Mouse (Mus musculus) v-Abl transformed pro-B cells (cell line): ENCODE results near the gene Akap12.

Source experiments
- in situ Hi-C, 2 experiments: fragments of 400-800 bp; cut with MboI; formaldehyde crosslinking; loops; one replicate each; pipeline ENCODE4 v1.15.1; 2025; ENCODE audit not compliant: unreplicated experiment in 2 of 2

Gene Akap12

DNA sequence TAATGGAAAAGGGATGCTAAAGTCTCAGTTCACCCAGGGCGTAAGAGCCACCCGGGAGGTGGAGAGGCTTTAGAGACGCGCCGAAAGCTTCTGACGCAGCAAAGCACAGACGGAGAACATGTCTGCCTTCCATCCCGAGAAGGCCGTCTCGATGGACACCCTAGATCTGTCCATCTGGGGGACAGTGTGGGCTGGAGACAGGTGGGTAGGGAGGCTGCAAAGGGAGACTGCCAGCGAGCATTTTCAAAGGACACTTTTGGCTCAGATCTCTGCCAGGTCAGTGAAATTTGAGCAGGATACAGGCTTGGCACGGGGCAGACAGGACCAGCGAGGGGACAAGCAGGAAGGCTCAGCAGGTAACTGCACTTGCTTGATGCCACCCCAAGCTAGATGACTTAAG is 9.9 kb downstream of the Akap12 start:
- in situ Hi-C loops = no loop called here

DNA sequence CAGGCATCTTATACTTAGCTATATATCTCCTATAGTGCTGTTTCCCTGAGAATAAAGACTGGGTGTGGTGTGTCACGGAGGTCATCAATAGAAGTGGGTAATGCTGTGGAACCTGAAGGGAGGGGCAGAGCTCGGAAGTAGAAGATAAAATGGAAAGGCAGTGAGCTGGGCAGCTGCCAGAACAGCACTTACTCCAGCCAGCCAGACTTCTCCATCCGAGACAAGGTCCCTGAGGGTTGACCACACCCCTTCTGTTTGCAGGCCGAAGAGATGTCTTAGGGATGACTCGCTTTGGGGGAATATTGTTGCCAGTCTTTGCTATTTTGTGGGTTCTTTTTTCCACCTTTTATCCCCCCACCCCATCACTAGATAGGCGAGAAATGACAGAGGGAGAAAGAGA is 11.9 kb downstream of the Akap12 start:
- in situ Hi-C loops = no loop called here

DNA sequence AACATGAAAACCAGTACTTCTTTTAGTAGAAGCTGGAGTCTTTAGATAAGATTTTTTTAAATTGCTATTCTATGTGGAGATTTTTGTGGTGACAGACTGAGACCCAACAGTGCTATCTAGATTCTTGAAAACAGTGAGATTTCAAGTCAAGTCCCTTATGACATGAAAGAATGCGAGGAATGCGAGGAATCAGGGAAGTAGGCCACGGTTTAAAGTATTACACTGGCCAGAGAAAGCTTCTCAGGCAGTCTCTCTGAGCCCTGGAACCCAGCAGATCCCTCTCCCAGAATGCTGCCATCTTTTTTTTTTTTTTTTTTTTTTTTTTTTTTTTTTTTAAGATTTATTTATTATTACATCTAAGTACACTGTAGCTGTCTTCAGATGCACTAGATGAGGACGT is 16.2 kb downstream of the Akap12 start:
- in situ Hi-C loops = no loop called here

DNA sequence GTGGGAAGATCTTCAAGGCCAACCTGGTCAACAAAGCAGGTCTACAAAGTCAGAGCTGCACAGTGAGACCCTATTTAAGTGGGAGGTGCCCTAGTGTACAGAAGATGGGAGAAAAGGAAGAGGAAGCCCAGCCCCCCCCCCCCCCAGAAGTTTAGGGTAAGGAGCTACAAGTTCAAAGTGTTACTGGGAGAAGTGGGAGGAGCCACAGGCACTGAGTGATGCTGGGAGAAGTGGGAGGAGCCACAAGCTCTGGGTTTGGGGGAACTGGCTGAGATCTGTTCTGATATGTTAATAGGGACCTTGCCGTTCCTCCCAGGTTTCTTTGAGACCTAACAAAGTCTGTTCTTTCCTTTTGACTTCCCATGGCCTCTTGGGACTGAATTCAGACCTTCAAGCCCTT is 18.6 kb downstream of the Akap12 start:
- in situ Hi-C loops = no loop called here

DNA sequence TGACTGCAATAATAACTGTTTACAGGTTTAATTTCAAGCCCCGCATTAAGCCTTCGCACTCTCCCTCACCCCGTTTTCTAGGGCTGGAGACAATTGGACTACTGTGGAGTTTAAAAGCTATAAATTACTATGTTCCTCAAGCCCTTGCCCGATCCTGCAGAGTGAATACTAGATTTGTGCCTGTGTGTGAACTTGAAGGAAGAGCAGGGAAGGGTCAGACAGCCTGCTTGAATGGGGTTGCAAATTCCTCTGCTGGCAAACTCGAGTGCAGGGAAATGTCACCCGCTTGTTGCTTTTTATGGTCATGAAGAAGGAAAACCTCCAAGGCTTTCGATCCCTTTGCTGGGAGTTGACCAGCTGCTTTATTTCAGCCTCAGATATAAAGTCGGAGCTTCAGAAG is 19.6 kb downstream of the Akap12 start:
- in situ Hi-C loops = no loop called here

DNA sequence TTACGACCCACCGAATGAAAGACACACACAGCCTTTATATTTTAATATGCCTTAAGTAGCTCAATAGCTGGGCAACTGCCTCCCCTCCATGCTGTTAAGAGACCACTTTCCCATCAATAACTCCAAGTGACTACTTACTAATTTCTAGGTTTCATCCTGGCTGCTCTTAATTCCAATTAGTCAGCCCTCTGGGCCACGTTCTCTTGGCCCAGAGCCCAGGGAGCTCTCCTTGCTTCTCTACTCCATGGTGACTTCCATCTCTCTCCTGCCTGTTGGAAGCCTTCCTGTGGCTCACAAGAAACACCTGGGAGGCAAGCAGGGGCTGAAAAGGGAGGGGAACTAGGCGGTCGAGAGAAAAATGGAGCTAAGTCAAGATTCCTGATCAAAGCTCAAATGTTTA is 23.0 kb downstream of the Akap12 start:
- in situ Hi-C loops = no loop called here

DNA sequence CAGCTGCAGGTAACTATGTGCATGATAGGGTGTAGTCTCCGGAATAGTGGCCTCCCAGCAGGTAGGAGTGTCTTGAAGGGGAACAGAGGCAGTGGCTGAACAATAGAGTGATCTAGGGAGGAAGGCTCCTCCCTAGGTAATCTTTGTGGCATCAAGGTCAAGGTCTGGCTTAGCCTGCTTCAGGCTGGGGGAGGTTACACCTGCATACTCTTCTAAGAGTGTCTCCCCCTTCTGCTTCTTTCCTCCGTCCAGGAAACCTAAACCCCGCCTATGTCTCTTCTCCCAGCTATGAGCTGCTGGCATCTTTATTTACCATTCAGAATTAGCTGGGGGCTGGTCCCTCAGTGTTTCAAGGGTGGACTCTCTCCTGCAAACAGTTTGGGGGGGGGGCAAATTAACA is 23.5 kb downstream of the Akap12 start:
- in situ Hi-C loops = no loop called here

DNA sequence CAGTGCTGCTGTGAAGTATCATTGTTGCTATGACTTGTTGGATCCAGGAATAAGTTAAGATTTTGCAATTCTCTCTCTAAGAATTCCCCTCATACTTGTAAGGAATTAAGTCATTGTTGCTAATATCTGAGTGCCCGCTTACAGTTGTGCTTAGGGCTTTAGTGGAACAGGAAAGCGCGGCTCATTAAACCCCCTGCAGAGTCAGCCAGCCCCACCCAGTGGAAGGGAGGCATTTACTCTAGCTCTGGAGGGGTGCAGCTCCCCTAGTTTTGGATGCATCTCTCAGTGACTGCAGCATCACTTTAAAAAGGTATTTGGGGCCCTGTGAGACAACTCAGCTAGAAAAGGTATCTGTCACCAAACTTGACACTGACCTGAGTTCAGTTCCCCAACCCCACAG is 24.0 kb downstream of the Akap12 start:
- in situ Hi-C loops = no loop called here

DNA sequence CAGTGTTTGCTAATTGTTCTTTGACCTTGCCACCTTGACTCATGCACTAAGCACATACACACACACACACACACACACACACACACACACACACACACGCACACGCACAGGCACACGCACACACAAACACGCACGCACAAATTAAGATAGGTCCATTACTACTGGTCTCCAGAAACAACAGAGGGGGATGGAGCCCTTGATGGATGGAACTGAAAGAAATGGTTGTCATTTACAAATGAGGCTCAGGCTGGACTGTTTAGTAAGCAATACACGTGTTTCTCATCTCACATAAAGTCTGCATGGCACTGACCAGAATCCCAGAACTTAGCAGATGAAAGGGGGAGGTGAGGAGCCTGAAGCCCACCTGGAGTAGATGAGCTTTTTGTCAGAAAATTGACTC is 24.4 kb downstream of the Akap12 start:
- in situ Hi-C loops = no loop called here

DNA sequence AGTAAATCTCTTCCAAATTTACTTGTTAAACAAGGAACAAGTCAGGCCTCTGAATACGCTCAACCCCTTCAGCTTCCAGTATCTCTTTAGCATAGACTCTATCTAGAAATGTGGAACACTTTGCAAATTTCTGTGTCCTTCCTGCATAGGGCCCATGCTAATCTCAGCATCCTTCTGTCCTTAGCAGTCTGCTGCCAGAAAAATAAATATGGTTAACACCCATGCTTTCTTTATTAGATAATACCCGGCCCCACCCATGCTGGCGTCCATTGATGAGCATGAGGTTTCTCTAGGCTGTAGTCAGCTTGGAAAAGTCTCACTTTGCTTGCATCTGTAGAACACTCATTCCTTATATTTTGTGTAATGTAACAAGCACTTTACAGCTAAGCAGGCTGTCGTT is 27.2 kb downstream of the Akap12 start:
- in situ Hi-C loops = no loop called here

DNA sequence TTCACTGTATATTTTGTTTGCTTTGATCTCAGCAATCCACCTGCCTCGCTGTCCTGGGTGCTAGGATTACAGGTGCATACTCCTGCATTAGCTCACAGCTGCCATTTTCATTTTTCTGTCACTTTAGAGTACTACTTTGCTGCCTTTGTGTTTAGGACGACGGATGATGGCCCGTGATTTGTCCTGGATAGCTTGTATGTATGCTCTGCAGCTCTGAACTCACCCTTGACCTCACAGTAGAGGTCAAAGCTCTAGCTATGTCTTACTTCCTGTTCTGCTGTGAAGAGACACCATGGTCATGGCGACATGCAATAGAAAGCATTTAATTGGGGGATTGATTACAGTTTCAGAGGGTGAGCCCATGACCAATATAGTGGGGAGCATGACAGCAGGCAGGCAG is 37.4 kb downstream of the Akap12 start:
- in situ Hi-C loops = no loop called here

DNA sequence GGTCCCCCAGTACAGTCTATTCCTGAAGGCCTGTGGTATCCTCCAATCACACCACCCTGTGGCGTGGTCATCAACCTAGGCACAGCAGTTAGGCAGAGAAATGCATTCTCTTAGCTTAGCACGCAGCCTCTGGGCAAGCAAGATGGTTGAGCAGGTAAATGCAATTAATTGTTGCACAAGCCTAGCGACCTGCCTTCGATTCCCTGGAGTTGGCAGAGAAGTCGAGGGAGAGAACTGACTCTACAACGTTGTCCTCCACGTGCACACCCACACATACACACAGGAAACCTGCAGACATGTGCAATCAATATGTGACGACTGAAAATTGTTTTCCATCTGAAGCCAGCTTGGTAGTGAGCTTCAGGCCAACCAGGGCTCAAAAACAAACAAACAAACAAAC is 57.7 kb downstream of the Akap12 start:
- in situ Hi-C loops = no loop called here

DNA sequence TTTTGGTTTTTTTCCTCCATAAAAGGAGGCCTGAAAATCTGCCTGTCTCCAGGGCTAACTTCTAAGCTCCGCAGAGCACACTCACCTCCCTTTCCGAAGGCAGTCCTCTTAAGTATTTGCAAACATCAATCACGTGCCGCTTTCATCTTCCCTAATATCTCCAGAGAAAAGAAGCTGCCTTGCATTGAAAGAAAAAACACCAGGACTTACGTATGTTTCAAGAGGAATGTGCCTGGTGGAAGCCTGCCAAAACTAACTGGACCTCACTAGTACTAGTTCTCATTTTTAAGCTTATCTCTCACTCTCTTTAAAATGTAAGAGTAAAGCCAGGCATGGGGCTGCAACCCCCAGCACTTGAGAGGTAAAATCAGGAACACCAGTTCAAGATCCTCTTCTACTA is 59.4 kb downstream of the Akap12 start:
- in situ Hi-C loops = loop anchor here in 1 of 2 experiments (5.0 kb wide), 1 partner anchor 53 kb away; no protein-coding TSS in a partner anchor

DNA sequence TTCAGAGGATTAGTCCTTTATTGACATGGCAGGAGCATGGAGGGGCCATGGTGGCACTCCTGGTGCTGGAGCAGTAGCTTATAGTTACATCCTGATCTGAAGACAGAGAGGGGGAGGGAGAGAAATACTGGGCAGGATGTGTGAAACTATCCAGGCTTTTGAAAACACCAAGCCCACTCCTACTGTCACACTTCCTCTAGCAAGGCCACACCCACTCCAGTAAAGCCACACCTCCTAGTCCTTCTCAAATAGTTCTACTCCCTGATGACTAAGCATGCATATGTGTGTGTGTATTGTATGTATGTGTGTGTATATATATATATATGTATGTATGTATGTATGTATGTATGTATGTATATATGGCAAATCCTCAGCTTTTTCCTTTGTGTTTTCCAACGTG is 61.5 kb downstream of the Akap12 start:
- in situ Hi-C loops = loop anchor here in 1 of 2 experiments (5.0 kb wide), 1 partner anchor 55 kb away; no protein-coding TSS in a partner anchor

DNA sequence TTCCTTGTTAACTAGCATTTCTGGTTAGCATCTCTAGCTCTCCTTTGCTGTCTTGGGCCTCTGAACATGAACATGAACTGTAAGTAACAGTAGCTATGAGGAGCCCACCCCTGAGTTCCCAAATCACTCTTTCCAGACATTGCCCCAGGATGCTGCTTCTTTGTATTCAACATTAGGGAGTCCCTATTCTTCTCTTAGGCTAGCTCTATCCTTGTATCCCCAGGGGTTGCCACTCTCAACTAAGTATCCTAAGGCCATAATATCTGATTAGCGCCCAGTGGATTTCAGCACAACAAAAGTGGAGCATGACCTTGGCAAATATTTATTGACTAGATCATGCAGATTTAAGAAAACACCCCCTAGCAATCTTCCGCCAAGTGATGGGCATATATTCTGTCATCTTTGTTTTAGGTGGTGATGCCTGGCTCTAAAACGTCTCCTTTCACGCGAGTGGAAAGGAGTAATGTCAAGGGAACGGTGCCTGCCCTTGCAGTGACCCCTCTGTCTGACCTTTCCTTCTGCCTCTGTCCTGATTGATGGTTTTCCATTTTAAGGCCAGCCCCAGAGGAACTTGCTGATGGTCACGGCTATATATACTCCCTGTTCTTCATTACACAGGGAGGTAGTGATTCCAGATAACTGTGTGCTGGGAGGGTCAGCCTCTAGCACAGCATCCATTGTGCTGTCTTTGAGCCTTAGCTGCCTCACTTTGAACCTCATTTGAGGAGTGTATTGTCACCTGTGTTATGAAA is 66.2 kb downstream of the Akap12 start:
- in situ Hi-C loops = loop anchor here (5.0 kb wide), 5 partner anchors 65 to 295 kb away; partner anchors contain the start of gene Akap12 (in 1 of the 2)

DNA sequence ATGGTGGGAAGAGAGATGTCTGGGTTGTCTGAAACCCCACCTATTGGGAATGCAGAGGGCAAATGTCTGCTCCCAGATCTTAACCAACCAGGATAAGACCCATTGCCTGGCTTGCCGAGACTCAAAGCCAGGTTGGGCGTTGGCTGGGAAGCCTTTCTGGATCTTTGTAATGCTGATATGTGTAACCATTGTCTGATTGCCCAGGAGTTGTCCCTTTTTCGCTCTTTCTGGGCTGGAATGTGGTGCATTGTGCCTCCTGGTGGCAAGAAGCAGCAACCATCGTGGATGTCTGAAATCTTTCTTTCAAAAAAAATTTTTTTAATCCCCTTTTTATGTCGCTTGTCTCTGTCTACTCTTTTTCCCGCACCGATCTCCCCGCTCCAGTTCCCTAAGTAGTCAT is 67.1 kb downstream of the Akap12 start:
- in situ Hi-C loops = loop anchor here (5.0 kb wide), 5 partner anchors 66 to 296 kb away; partner anchors contain the start of gene Akap12 (in 1 of the 2)

DNA sequence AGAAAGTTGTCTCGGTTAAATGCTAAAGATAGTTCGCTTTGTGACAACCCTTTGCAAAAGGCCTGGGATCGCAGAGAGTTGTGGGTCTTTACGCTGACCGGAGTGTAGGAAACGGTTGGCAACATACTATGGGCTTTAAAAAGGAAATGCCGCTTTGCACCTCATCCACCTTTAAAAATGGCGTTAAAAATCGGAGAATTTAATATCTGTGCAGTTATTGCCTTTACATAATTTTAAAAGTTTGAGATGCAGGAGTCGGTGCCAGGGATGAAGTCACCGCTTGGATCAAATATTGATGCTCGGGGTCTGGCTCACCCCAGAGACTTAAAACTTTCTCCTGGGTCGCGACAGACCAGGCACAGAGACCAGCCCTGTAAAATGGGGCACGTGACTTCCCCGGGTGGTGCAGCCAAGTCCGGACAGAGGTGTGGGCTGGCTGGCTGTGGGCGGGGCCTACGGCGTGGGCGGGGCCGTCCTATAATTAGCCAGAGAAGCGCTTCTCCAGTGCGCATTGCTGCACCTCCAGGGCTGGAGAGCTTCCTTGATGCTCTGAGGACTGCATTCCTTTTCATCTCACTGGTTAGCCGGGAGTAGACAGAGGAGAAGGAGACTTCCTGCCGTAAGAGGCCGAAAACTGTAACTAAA is 68.0 kb downstream of the Akap12 start:
- in situ Hi-C loops = loop anchor here (5.0 kb wide), 5 partner anchors 67 to 297 kb away; partner anchors contain the start of gene Akap12 (in 1 of the 2)

DNA sequence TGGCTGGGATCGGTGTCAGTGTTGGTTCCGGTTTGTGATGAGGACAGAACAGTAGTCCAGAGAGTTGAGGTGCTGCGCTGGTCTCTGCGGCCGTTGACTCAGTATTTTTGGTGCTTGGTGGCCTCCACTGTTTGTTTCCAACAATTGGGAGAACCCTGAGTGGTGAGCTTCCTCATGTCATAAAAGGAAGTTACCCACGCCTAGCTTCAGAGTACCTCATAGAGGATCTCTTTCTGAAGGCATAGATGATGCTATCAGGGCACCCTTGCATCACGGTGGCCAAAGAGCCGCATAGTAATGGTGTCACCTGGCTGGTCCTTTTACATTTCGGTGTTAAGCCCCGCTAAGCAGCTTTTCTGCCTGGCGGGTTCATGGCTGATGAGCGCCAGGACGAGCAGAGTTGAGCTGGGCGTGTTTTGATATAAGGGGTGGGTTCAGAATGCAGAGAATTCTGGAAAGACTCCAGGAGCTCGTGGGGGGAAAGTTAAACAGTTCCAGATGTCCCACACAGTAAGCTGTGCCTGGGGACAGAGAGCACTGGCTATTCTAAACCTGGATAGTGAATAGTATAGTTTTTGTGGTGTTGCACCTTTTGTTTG is 72.8 kb downstream of the Akap12 start:
- in situ Hi-C loops = no loop called here

DNA sequence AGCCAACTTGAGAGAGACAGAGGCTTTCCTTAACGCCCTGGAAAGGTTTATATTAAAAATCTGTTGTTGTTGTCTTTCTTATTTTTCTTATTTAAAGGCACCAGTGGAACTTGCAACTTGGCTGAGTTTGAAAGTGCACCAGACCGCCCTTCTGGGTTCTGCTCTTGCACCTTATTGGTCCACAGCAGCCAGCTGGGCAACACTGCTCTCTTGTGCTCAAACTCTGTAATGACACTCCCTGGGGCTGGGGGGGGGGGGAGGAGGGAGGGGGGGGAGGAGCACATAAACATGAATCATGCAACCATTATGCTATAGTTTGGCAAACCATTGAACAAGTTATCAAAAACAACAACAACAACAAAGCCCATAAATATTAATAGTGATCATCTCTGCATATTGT is 75.2 kb downstream of the Akap12 start:
- in situ Hi-C loops = loop anchor here in 1 of 2 experiments (5.0 to 10.0 kb wide), 2 partner anchors 304 to 807 kb away; no protein-coding TSS in a partner anchor

DNA sequence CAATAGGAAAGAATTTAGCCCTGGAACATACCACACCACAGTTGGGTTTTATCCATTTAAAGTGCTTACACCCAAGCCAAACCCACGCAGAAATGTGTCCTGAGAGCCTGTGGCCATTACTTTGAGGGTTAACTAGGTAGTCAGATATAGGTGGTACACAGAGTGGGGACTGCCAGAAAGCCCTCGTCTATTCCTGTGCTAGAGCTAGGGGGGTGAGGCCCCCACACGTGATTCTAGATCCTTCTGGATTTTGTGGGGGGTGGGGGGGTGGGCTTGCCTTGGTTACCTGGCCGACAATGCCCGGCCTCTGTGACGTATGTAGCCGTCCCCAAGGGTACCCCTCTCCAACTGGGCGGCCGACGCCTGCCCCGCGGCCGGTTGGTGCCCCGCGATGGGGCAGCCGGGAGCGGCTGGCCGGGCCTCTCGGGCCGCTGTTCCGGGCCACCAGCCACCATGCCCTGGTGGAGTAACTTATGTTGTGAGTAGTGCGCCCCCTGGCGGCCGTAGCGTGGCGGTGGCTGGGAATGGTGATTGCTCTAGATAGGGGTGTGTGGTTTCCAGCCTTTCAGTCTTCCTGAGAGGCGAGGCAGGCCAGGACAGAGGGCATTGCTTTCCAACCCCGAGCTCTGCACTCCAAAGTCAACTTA is 80.4 kb downstream of the Akap12 start:
- in situ Hi-C loops = loop anchor here in 1 of 2 experiments (5.0 to 10.0 kb wide), 2 partner anchors 349 to 812 kb away; no protein-coding TSS in a partner anchor

DNA sequence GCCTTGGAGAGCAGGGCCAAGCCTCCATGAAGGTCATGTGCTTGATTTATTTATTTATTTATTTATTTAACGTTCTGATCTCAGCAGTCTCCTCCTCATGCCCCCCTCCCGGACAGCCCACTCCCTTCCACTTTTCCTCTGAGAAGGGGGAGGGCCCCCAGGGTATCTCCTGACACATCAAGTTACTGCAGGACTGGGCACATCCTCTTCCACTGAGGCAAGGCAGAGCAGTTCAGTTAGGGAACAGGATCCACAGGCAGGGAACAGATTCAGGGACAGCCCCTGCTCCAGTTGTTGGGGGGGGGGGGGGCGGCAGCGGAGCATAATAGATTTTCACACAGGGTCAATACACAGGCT is 80.9 kb downstream of the Akap12 start:
- in situ Hi-C loops = loop anchor here in 1 of 2 experiments (5.0 to 10.0 kb wide), 2 partner anchors 350 to 812 kb away; no protein-coding TSS in a partner anchor
